Mouse (Mus musculus): ENCODE measurements at regions not wholly inside any gene's neighbourhood (a gene's known extent, or its start where the extent isn't known, plus 50 kb on each side); places are given as distances from the start of the nearest gene placed in this dataset.

DNA sequence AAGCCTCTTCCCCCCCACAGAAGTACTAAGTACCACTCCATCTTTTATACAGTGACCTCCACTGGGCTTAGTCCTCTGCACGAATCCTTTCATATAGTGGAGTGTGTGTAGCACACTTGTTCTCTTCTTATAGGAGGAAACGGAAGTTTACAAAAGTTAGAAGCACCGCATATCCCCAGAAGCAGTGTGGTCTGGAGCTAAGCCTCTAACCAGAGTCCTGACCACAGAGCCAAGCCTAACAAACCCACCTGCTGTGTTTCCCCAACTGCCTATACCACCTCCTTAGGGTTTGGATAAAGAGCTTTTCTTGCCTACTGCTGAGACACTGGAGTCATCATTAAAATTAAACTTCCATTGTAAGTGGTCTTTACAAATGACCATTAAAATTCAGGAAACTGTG lies 204.0 kb downstream of the Dyrk2 start:
- H3K4me1 ChIP-seq (ENCODE audit: insufficient read depth) = no peaks in the 10 kb centered on the region
- H3K9me3 ChIP-seq (ENCODE audit: low read length) = no peaks in the 10 kb centered on the region
- DNase-seq (no peak), ATAC-seq (no peak)
- no peaks in the 10 kb centered on the region for H3K27me3 ChIP-seq (ENCODE audit: insufficient read depth, low read length)
- no peak overlapping the region for H3K4me2 ChIP-seq (ENCODE audit: low read depth, low read length)
- H3K36me3 ChIP-seq (replicated peaks; ENCODE audit: insufficient read depth, low read length) = no peaks in the 10 kb centered on the region
- no peak overlapping the region for H3K4me3 ChIP-seq (ENCODE audit: low read depth, low read length)
- TF ChIP-seq EP300 (IDR thresholded peaks at IDR 0.05; ENCODE audit: low read depth) (no peak), CTCF (IDR thresholded peaks at IDR 0.05; ENCODE audit: low read depth) (no peak)
- 34% methylated on average over 3 of the region's 3 CpGs for WGBS (ENCODE audit: insufficient replicate concordance)
- H3K27ac ChIP-seq (ENCODE audit: low read depth) = no peak overlapping the region
- no peak overlapping the region for H3K9ac ChIP-seq (replicated peaks)

GRCm38 (mm10) chr10:118675816-118676465 lies 194.1 kb downstream of the Dyrk2 start:
- no peak for ATAC-seq

DNA sequence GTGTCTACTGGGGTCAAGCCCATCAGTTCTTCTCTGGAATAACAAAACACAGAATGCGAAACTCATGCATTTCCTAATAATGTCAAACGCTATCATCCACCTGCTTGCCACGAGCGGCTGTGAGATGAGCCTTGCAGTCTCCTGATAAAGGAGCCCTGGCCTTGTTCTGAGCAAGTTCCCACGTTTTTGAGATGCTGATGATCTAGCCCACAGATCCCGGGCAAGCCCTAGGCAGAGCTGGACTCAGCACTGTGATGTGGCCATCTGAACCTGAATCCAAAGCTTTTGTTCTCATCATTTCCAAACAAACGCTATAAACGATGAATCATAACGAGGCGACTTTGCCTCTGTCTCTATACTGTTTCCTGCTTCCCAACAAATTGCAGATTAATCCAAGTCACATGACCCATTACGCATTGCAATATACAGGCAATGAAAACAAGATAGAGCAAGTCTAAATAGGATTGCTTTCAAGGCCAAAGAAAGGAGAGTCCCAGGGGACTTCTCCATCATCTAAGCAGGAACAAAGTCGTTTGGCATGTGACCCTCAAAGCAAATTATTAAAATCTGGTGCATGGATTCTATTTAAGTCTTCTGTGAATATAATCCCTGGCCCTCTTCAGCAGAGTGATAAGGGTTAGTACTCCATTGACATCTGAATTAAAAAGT lies 191.1 kb downstream of the Dyrk2 start:
- H3K4me3 ChIP-seq (ENCODE audit: low read depth, low read length) = no peak overlapping the region
- TF ChIP-seq EP300 (IDR thresholded peaks at IDR 0.05; ENCODE audit: low read depth) (no peak), CTCF (IDR thresholded peaks at IDR 0.05; ENCODE audit: low read depth) (no peak)
- no peak overlapping the region for H3K4me2 ChIP-seq (ENCODE audit: low read depth, low read length)
- H3K36me3 ChIP-seq (replicated peaks; ENCODE audit: insufficient read depth, low read length) = no peaks in the 10 kb centered on the region
- no peak for DNase-seq
- no peak overlapping the region for H3K9ac ChIP-seq (replicated peaks)
- ATAC-seq = no peak
- H3K4me1 ChIP-seq (ENCODE audit: insufficient read depth) = no peaks in the 10 kb centered on the region
- WGBS (ENCODE audit: insufficient replicate concordance) = 66% methylated on average over 12 of the region's 12 CpGs
- no peaks in the 10 kb centered on the region for H3K9me3 ChIP-seq (ENCODE audit: low read length)
- no peak overlapping the region for H3K27ac ChIP-seq (ENCODE audit: low read depth)
- no peaks in the 10 kb centered on the region for H3K27me3 ChIP-seq (ENCODE audit: insufficient read depth, low read length)

More at GRCm38 (mm10) chr10:118675816-118676465, 194.1 kb downstream of the Dyrk2 start:
- H3K4me2 ChIP-seq (ENCODE audit: low read depth, low read length) = no peak overlapping the region
- H3K4me3 ChIP-seq (ENCODE audit: low read depth, low read length) = no peak overlapping the region
- H3K9ac ChIP-seq (replicated peaks) = no peak overlapping the region
- TF ChIP-seq EP300 (IDR thresholded peaks at IDR 0.05; ENCODE audit: low read depth) = no peak
- no peak for TF ChIP-seq CTCF (IDR thresholded peaks at IDR 0.05; ENCODE audit: low read depth)
- peaks cover 3% of the 10 kb centered on the region; the same call in 1 of the 2 replicates for H3K9me3 ChIP-seq (ENCODE audit: low read length)
- H3K36me3 ChIP-seq (replicated peaks; ENCODE audit: insufficient read depth, low read length) = no peaks in the 10 kb centered on the region
- no peak for DNase-seq
- 54% methylated on average over 18 of the region's 18 CpGs for WGBS (ENCODE audit: insufficient replicate concordance)
- H3K27ac ChIP-seq (ENCODE audit: low read depth) = no peak overlapping the region
- H3K27me3 ChIP-seq (ENCODE audit: insufficient read depth, low read length) = no peaks in the 10 kb centered on the region
- no peaks in the 10 kb centered on the region for H3K4me1 ChIP-seq (ENCODE audit: insufficient read depth)

DNA sequence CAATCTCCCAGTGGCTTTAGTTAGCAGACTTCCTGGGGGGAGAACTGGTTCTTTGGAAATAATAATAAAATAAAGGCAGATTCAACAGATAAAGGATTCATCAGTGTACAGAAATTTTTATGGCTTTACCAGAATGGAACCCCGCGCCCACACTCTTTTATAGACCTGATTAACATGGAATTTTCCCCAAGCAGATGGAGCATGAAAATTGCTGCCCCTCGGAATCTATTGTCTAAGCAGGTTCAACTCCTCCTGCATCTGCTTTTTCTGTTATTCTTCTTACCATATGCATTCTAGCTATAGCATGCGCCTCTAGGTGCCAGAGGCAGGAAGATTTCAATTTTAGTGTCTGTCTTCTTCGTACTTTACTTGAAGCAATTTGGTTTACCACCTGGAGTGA lies 190.5 kb downstream of the Dyrk2 start:
- ATAC-seq (no peak), DNase-seq (no peak)
- WGBS (ENCODE audit: insufficient replicate concordance) = 81% methylated on average over 5 of the region's 5 CpGs
- no peaks in the 10 kb centered on the region for H3K27me3 ChIP-seq (ENCODE audit: insufficient read depth, low read length)
- no peak overlapping the region for H3K4me3 ChIP-seq (ENCODE audit: low read depth, low read length)
- H3K4me1 ChIP-seq (ENCODE audit: insufficient read depth) = no peaks in the 10 kb centered on the region
- no peaks in the 10 kb centered on the region for H3K9me3 ChIP-seq (ENCODE audit: low read length)
- TF ChIP-seq EP300 (IDR thresholded peaks at IDR 0.05; ENCODE audit: low read depth) = no peak
- no peak overlapping the region for H3K4me2 ChIP-seq (ENCODE audit: low read depth, low read length)
- H3K9ac ChIP-seq (replicated peaks) = no peak overlapping the region
- H3K27ac ChIP-seq (ENCODE audit: low read depth) = no peak overlapping the region
- H3K36me3 ChIP-seq (replicated peaks; ENCODE audit: insufficient read depth, low read length) = no peaks in the 10 kb centered on the region

- no peak overlapping the region for H3K4me3 ChIP-seq (ENCODE audit: low read depth, low read length)
- ATAC-seq = no peak
- no peak overlapping the region for H3K4me2 ChIP-seq (ENCODE audit: low read depth, low read length)
- H3K27me3 ChIP-seq (ENCODE audit: insufficient read depth, low read length) = no peaks in the 10 kb centered on the region
- H3K4me1 ChIP-seq (ENCODE audit: insufficient read depth) = no peaks in the 10 kb centered on the region
- WGBS (ENCODE audit: insufficient replicate concordance) = 77% methylated on average over 6 of the region's 6 CpGs
- H3K27ac ChIP-seq (ENCODE audit: low read depth) = no peak overlapping the region
- TF ChIP-seq CTCF (IDR thresholded peaks at IDR 0.05; ENCODE audit: low read depth) = no peak
- TF ChIP-seq EP300 (IDR thresholded peaks at IDR 0.05; ENCODE audit: low read depth) = no peak
- H3K9ac ChIP-seq (replicated peaks) = no peak overlapping the region
- no peak for DNase-seq
- no peaks in the 10 kb centered on the region for H3K9me3 ChIP-seq (ENCODE audit: low read length)
- H3K36me3 ChIP-seq (replicated peaks; ENCODE audit: insufficient read depth, low read length) = no peaks in the 10 kb centered on the region
Observed at GRCm38 (mm10) chr10:118680896-118681295, 189.1 kb downstream of the Dyrk2 start.

- H3K27me3 ChIP-seq (ENCODE audit: insufficient read depth, low read length) = no peaks in the 10 kb centered on the region
- DNase-seq (no peak), ATAC-seq (no peak)
- no peak overlapping the region for H3K4me3 ChIP-seq (ENCODE audit: low read depth, low read length)
- no peak overlapping the region for H3K9ac ChIP-seq (replicated peaks)
- H3K4me2 ChIP-seq (ENCODE audit: low read depth, low read length) = no peak overlapping the region
- H3K36me3 ChIP-seq (replicated peaks; ENCODE audit: insufficient read depth, low read length) = no peaks in the 10 kb centered on the region
- H3K9me3 ChIP-seq (ENCODE audit: low read length) = no peaks in the 10 kb centered on the region
- no peak for TF ChIP-seq CTCF (IDR thresholded peaks at IDR 0.05; ENCODE audit: low read depth)
- TF ChIP-seq EP300 (IDR thresholded peaks at IDR 0.05; ENCODE audit: low read depth) = no peak
- 65% methylated on average over 9 of the region's 9 CpGs for WGBS (ENCODE audit: insufficient replicate concordance)
- H3K27ac ChIP-seq (ENCODE audit: low read depth) = no peak overlapping the region
- H3K4me1 ChIP-seq (ENCODE audit: insufficient read depth) = no peaks in the 10 kb centered on the region
Observed at GRCm38 (mm10) chr10:118683356-118683755, 186.7 kb downstream of the Dyrk2 start.
